Mouse (Mus musculus): ENCODE measurements around the gene Ntrk3.

DNA sequence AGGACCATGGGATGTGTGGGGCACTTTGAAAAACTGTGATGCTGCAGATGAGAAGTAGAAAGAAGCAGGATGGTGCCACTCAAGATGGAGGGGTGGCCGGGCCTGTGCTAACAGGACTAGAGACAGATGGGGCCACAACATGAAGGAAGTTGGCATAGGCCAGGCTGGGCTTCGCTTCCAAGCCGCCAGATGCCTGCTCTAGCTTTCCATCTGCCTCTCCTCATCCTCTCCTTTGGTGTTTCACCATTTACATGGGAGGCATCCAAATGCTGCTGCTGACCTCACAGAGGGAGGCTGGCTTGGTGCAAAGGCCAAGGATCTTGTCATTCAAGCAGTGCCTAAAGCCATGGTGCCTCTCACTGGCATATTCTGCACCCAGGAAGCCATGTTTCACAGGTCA, 347.8 kb downstream of the Ntrk3 start:
- no peak for TF ChIP-seq CTCF (IDR thresholded peaks at IDR 0.05; ENCODE audit: low read depth)
- TF ChIP-seq EP300 (optimal IDR thresholded peaks at IDR 0.05), result no peak
